Mouse (Mus musculus): ENCODE data around the gene Gm21887.
"Not testable (repeated sequence)": the region's sequence is repeated elsewhere in the genome, so short reads cannot be mapped to it uniquely, and the experiment has no call there.

Gene Gm21887

GRCm38 (mm10) chrX:170010581-170011528 is 1.4 kb downstream of the Gm21887 start:
- not testable (repeated sequence) for DNase-seq (ENCODE audit: extremely low spot score, low read depth, low spot score)

GRCm38 (mm10) chrX:170011529-170011879 is 2.0 kb downstream of the Gm21887 start:
- not testable (repeated sequence) for DNase-seq (ENCODE audit: extremely low spot score, low read depth, low spot score)

- DNase-seq (ENCODE audit: extremely low spot score, low read depth, low spot score) = not testable (repeated sequence)
Observed at GRCm38 (mm10) chrX:170013421-170013820, 4.0 kb downstream of the Gm21887 start.

- DNase-seq (ENCODE audit: extremely low spot score, low read depth, low spot score) = not testable (repeated sequence)
Observed at GRCm38 (mm10) chrX:170014038-170014437, 4.6 kb downstream of the Gm21887 start.

- not testable (repeated sequence) for DNase-seq (ENCODE audit: extremely low spot score, low read depth, low spot score)
Observed at GRCm38 (mm10) chrX:170015883-170016282, 6.4 kb downstream of the Gm21887 start.

- DNase-seq (ENCODE audit: extremely low spot score, low read depth, low spot score) = peak; percentile 99
Observed at GRCm38 (mm10) chrX:170017333-170018245, 8.1 kb downstream of the Gm21887 start.

GRCm38 (mm10) chrX:170018571-170019218 is 9.2 kb downstream of the Gm21887 start:
- not testable (repeated sequence) for DNase-seq (ENCODE audit: extremely low spot score, low read depth, low spot score)

- DNase-seq (ENCODE audit: extremely low spot score, low read depth, low spot score) = not testable (repeated sequence)
Observed at GRCm38 (mm10) chrX:170019219-170019953, 9.9 kb downstream of the Gm21887 start.

- DNase-seq (ENCODE audit: extremely low spot score, low read depth, low spot score) = not testable (repeated sequence)
Observed at GRCm38 (mm10) chrX:170019954-170020689, 10.7 kb downstream of the Gm21887 start.

- DNase-seq (ENCODE audit: extremely low spot score, low read depth, low spot score) = peak; percentile 100
Observed at GRCm38 (mm10) chrX:170020690-170021050, 11.2 kb downstream of the Gm21887 start.

- DNase-seq (ENCODE audit: extremely low spot score, low read depth, low spot score) = not testable (repeated sequence)
Observed at GRCm38 (mm10) chrX:170021205-170021604, 11.7 kb downstream of the Gm21887 start.

- DNase-seq (ENCODE audit: extremely low spot score, low read depth, low spot score) = not testable (repeated sequence)
Observed at GRCm38 (mm10) chrX:170021750-170022461, 12.4 kb downstream of the Gm21887 start.
